Mouse (Mus musculus) brain, embryonic 14.5 days (tissue): Measurements from ENCODE around the gene Bdh1.

Experiments
- CTCF ChIP-seq: fragments of 200-500 bp; IDR thresholded peaks from 2 replicates; pipeline ENCODE4 v1.5.1; 2012; ENCODE audit warnings: inconsistent platforms, mild to moderate bottlenecking, moderate library complexity, borderline replicate concordance; ENCODE audit not compliant: insufficient read depth, insufficient read length; ENCODE audit errors: extremely low read depth
- POLR2A ChIP-seq: fragments of 200-500 bp; IDR thresholded peaks from 2 replicates; pipeline ENCODE4 v1.6.1; 2012; ENCODE audit warnings: mild to moderate bottlenecking, inconsistent platforms, borderline replicate concordance; ENCODE audit not compliant: poor library complexity, insufficient read depth, insufficient read length, severe bottlenecking; ENCODE audit errors: extremely low read depth

- peak; percentile 22; the same call in 1 of the 2 replicates for TF ChIP-seq CTCF
- TF ChIP-seq POLR2A = no peak
Measured at GRCm38 (mm10) chr16:31436085-31436484, 14.0 kb downstream of the Bdh1 start.
